Mouse (Mus musculus) kidney, embryonic 14.5 days (tissue): ENCODE data around the gene Ankrd34a. TPM values are rescaled to one million over a fixed set of nuclear protein-coding genes. Genes with fewer than 3 reads are reported as not detected.

Experiments used
- ATAC-seq: fragments of 200-750 bp; cut with Nextera tagmentation; 2 replicates; pipeline ENCODE4 v1.8.0; 2017; ENCODE audit warnings: moderate number of reproducible peaks, mild to moderate bottlenecking, moderate TSS enrichment, moderate library complexity; ENCODE audit not compliant: low FRiP score, low TSS enrichment
- H3K27ac ChIP-seq: fragments of 300-500 bp; sonication (generic); 2 replicates; pipeline ENCODE4 v1.5.1; 2014; ENCODE audit warnings: low read depth, mild to moderate bottlenecking, low read length, moderate library complexity, mixed read lengths
- H3K27me3 ChIP-seq: fragments of 300-500 bp; sonication (generic); 2 replicates; pipeline ENCODE4 v1.6.1; 2014; ENCODE audit warnings: mild to moderate bottlenecking, low read length; ENCODE audit not compliant: control insufficient read depth, insufficient read depth
- H3K36me3 ChIP-seq: fragments of 300-500 bp; sonication (generic); 2 replicates; pipeline ENCODE4 v1.6.1; 2014; ENCODE audit warnings: low read length, mixed read lengths; ENCODE audit not compliant: control insufficient read depth, insufficient read depth
- H3K4me1 ChIP-seq: fragments of 300-500 bp; sonication (generic); 2 replicates; pipeline ENCODE4 v1.6.1; 2014; ENCODE audit warnings: low read length, mixed read lengths; ENCODE audit not compliant: control insufficient read depth, insufficient read depth
- H3K4me2 ChIP-seq: fragments of 300-500 bp; sonication (generic); replicated peaks from 2 replicates; pipeline ENCODE4 v1.6.1; 2014; ENCODE audit warnings: low read depth, mild to moderate bottlenecking, low read length
- H3K4me3 ChIP-seq: fragments of 300-500 bp; sonication (generic); 2 replicates; pipeline ENCODE4 v1.5.1; 2014; ENCODE audit warnings: mild to moderate bottlenecking, low read length
- H3K9ac ChIP-seq: fragments of 300-500 bp; sonication (generic); 2 replicates; pipeline ENCODE4 v1.6.1; 2014; ENCODE audit warnings: low read depth, mild to moderate bottlenecking, low read length, moderate library complexity
- H3K9me3 ChIP-seq: fragments of 300-500 bp; sonication (generic); 2 replicates; pipeline ENCODE4 v1.6.1; 2016; ENCODE audit warnings: low read length; ENCODE audit not compliant: control insufficient read depth
- WGBS: fragments of 180-500 bp; shearing (Covaris S2); extraction: QIAGEN DNeasy Blood & Tissue Kit; methylation state at CpG from one replicate; pipeline ENCODE4 v1.1.7; 2014; 5-methylcytosine and 5-hydroxymethylcytosine counted together
- polyA plus RNA-seq: library from polyadenylated mRNA; unstranded; fragments of >200 nt; fragmentation: Nextera tagmentation; extraction: Ambion mirVana; gene quantifications from 2 replicates; pipeline ENCODE4 v1.2.1, GENCODE M21; 2014

The Ankrd34a gene
- polyA plus RNA-seq, 1 experiment from 2014 or later = 1.8 TPM

- peak; percentile 95 for ATAC-seq
- 2% methylated on average over 60 of the region's 60 CpGs for WGBS
- peak within 1 kb of the TSS; percentile 92 for H3K9ac ChIP-seq
- H3K9me3 ChIP-seq = no peaks in the 10 kb centered on the region
- no peaks in the 10 kb centered on the region for H3K27me3 ChIP-seq
- H3K36me3 ChIP-seq = peaks cover 51% of the 10 kb centered on the region
- peak within 1 kb of the TSS; percentile 75 for H3K4me2 ChIP-seq
- H3K27ac ChIP-seq = peak within 1 kb of the TSS; percentile 87
- H3K4me3 ChIP-seq = peak within 1 kb of the TSS; percentile 91
- peaks cover 19% of the 10 kb centered on the region; the same call in 1 of the 2 replicates for H3K4me1 ChIP-seq
These were observed 38.8 kb downstream of the Ankrd34a start, which contains the start of the genes Pex11b and Gm42957 for GRCm38 (mm10) chr3:96634928-96635879. TSS of gene Pex11b (plus strand) at chr3:96635376. TSS of gene Gm42957 (plus strand) at chr3:96635474.

- Histone ChIP-seq H3K27ac (peak overlapping the region; percentile 87; the same call in 1 of the 2 replicates), H3K4me3 (peak overlapping the region; percentile 91), H3K4me2 (peak overlapping the region; percentile 75), H3K36me3 (peaks cover 51% of the 10 kb centered on the region), H3K9ac (peak overlapping the region; percentile 92), H3K4me1 (peaks cover 16% of the 10 kb centered on the region; the same call in 1 of the 2 replicates), H3K27me3 (no peaks in the 10 kb centered on the region), H3K9me3 (no peaks in the 10 kb centered on the region)
- 0 out of 2 replicates have a peak, but pooled peaks have one; percentile 4 for ATAC-seq
- 10% methylated on average over 15 of the region's 15 CpGs for WGBS
These were observed 39.5 kb downstream of the Ankrd34a start for GRCm38 (mm10) chr3:96635906-96636305.

- no peaks in the 10 kb centered on the region for H3K9me3 ChIP-seq
- H3K4me3 ChIP-seq = peak overlapping the region; percentile 91
- H3K9ac ChIP-seq = peak overlapping the region; percentile 92
- WGBS = 69% methylated on average over 11 of the region's 11 CpGs
- peaks cover 12% of the 10 kb centered on the region; the same call in 1 of the 2 replicates for H3K4me1 ChIP-seq
- peaks cover 51% of the 10 kb centered on the region for H3K36me3 ChIP-seq
- ATAC-seq = no peak
- H3K27ac ChIP-seq = no peak overlapping the region
- H3K27me3 ChIP-seq = no peaks in the 10 kb centered on the region
- peak overlapping the region; percentile 75 for H3K4me2 ChIP-seq
These were observed 40.0 kb downstream of the Ankrd34a start for GRCm38 (mm10) chr3:96636448-96636847.

DNA sequence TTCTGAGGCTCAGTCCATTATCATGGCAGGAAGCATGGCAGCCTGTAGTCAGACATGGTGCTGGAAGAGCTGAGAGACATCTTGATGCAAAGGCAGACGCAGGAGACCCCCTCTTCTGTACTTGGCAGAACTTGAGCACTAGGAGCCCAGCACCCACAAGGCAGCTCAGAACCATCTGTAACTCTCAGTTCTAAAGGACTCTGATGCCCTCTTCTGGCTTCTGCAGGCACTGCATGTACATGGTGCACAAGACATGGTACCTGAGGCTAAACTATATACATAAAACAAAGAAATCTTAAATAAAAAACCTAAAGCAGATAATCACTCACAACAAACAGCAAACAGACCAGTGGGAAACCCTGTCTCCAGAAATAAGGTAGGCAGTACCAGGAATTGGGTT lies 42.8 kb downstream of the Ankrd34a start:
- 92% methylated on average over 1 of the region's 1 CpGs for WGBS
- H3K4me2 ChIP-seq = no peak overlapping the region
- H3K36me3 ChIP-seq = peaks cover 43% of the 10 kb centered on the region
- no peak overlapping the region for H3K27ac ChIP-seq
- peaks cover 12% of the 10 kb centered on the region; the same call in 1 of the 2 replicates for H3K4me1 ChIP-seq
- no peak overlapping the region for H3K9ac ChIP-seq
- no peak overlapping the region for H3K4me3 ChIP-seq
- no peak for ATAC-seq
- no peaks in the 10 kb centered on the region for H3K9me3 ChIP-seq
- no peaks in the 10 kb centered on the region for H3K27me3 ChIP-seq

GRCm38 (mm10) chr3:96645018-96645649 lies 48.7 kb downstream of the Ankrd34a start, which contains the start of gene Itga10:
TSS of gene Itga10 (plus strand) at chr3:96645584.
- no peaks in the 10 kb centered on the region for H3K4me1 ChIP-seq
- no peak within 1 kb of the TSS for H3K27ac ChIP-seq
- no peaks in the 10 kb centered on the region for H3K27me3 ChIP-seq
- H3K9ac ChIP-seq = no peak within 1 kb of the TSS
- no peaks in the 10 kb centered on the region for H3K9me3 ChIP-seq
- H3K4me3 ChIP-seq = no peak within 1 kb of the TSS
- 71% methylated on average over 7 of the region's 7 CpGs for WGBS
- peak; percentile 68 for ATAC-seq
- no peak within 1 kb of the TSS for H3K4me2 ChIP-seq
- H3K36me3 ChIP-seq = peaks cover 27% of the 10 kb centered on the region

GRCm38 (mm10) chr3:96647365-96647764 lies 50.9 kb downstream of the Ankrd34a start:
- no peak overlapping the region for H3K4me2 ChIP-seq
- no peak for ATAC-seq
- 75% methylated on average over 3 of the region's 3 CpGs for WGBS
- H3K9me3 ChIP-seq = no peaks in the 10 kb centered on the region
- H3K4me3 ChIP-seq = no peak overlapping the region
- peaks cover 17% of the 10 kb centered on the region for H3K36me3 ChIP-seq
- H3K4me1 ChIP-seq = no peaks in the 10 kb centered on the region
- no peak overlapping the region for H3K9ac ChIP-seq
- no peak overlapping the region for H3K27ac ChIP-seq
- no peaks in the 10 kb centered on the region for H3K27me3 ChIP-seq

Other genes starting within 250 kb of the Ankrd34a start
- 0.20 TPM in 1 of 2 replicates, not detected in the other for gene BC107364, start 144.3 kb upstream of the Ankrd34a start, polyA plus RNA-seq
- gene Hfe2, start 71.5 kb upstream of the Ankrd34a start, polyA plus RNA-seq = 0.20 and 0.30 TPM in 2 replicates
- 91.1 and 148 TPM in 2 replicates for gene Txnip, start 38.7 kb upstream of the Ankrd34a start, polyA plus RNA-seq
- gene Gm16253, start 19.7 kb upstream of the Ankrd34a start, polyA plus RNA-seq = 0.72 and 1.3 TPM in 2 replicates
- gene Polr3gl, start 2.5 kb upstream of the Ankrd34a start, polyA plus RNA-seq = 18.0 and 22.3 TPM in 2 replicates
- gene Lix1l, start 4.5 kb downstream of the Ankrd34a start, polyA plus RNA-seq = 5.8 and 7.0 TPM in 2 replicates
- gene Rbm8a, start 33.3 kb downstream of the Ankrd34a start, polyA plus RNA-seq = 167 and 236 TPM in 2 replicates
- gene Pex11b, start 38.7 kb downstream of the Ankrd34a start, polyA plus RNA-seq = 55.8 and 59.6 TPM in 2 replicates
- gene Gm42957, start 38.8 kb downstream of the Ankrd34a start, polyA plus RNA-seq = not detected in 2 replicates
- 0.73 and 1.1 TPM in 2 replicates for gene Itga10, start 48.9 kb downstream of the Ankrd34a start, polyA plus RNA-seq
- 0.33 and 0.37 TPM in 2 replicates for gene Ankrd35, start 73.5 kb downstream of the Ankrd34a start, polyA plus RNA-seq
- 36.5 and 55.7 TPM in 2 replicates for gene Pias3, start 99.7 kb downstream of the Ankrd34a start, polyA plus RNA-seq
- 10.4 and 10.8 TPM in 2 replicates for gene Nudt17, start 111.9 kb downstream of the Ankrd34a start, polyA plus RNA-seq
- 30.3 and 38.5 TPM in 2 replicates for gene Polr3c, start 131.0 kb downstream of the Ankrd34a start, polyA plus RNA-seq
- gene Rnf115, start 131.0 kb downstream of the Ankrd34a start, polyA plus RNA-seq = 49.6 and 72.1 TPM in 2 replicates
- 36.0 and 63.3 TPM in 2 replicates for gene Pdzk1, start 232.6 kb downstream of the Ankrd34a start, polyA plus RNA-seq
- gene Cd160, start 232.7 kb downstream of the Ankrd34a start, polyA plus RNA-seq = 0.08 and 0.17 TPM in 2 replicates